Mouse (Mus musculus) heart, embryonic 12.5 days (tissue): ENCODE measurements around the gene Man1c1. TPM values are rescaled to one million over a fixed set of nuclear protein-coding genes. Genes with fewer than 3 reads are reported as not detected.

ENCODE experiments used
- ATAC-seq: fragments of 200-750 bp; cut with Nextera tagmentation; 2 replicates; pipeline ENCODE4 v1.8.0; 2017; ENCODE audit warnings: moderate TSS enrichment, moderate library complexity; ENCODE audit not compliant: insufficient number of reproducible peaks, low FRiP score
- H3K27ac ChIP-seq: fragments of 300-500 bp; sonication (generic); 2 replicates; pipeline ENCODE4 v1.5.1; 2016; ENCODE audit warnings: mild to moderate bottlenecking, moderate library complexity; ENCODE audit not compliant: poor library complexity, severe bottlenecking
- H3K27me3 ChIP-seq: fragments of 300-500 bp; sonication (generic); replicated peaks from 2 replicates; pipeline ENCODE4 v1.6.1; 2016; ENCODE audit warnings: mild to moderate bottlenecking, moderate library complexity
- H3K36me3 ChIP-seq: fragments of 300-500 bp; sonication (generic); 2 replicates; pipeline ENCODE4 v1.6.1; 2016; ENCODE audit warnings: mild to moderate bottlenecking, moderate library complexity
- H3K4me1 ChIP-seq: fragments of 300-500 bp; sonication (generic); replicated peaks from 2 replicates; pipeline ENCODE4 v1.6.1; 2016; ENCODE audit warnings: mild to moderate bottlenecking
- H3K4me2 ChIP-seq: fragments of 300-500 bp; sonication (generic); 2 replicates; pipeline ENCODE4 v1.6.1; 2016; ENCODE audit warnings: mild to moderate bottlenecking, moderate library complexity
- H3K4me3 ChIP-seq: fragments of 300-500 bp; sonication (generic); 2 replicates; pipeline ENCODE4 v1.5.1; 2016; ENCODE audit warnings: mild to moderate bottlenecking
- H3K9ac ChIP-seq: fragments of 300-500 bp; sonication (generic); 2 replicates; pipeline ENCODE4 v1.6.1; 2016; ENCODE audit warnings: mild to moderate bottlenecking, moderate library complexity
- H3K9me3 ChIP-seq: fragments of 300-500 bp; sonication (generic); replicated peaks from 2 replicates; pipeline ENCODE4 v1.6.1; 2016; ENCODE audit warnings: mild to moderate bottlenecking, moderate library complexity
- WGBS: fragments of 180-500 bp; shearing (Covaris S2); methylation state at CpG from one replicate; pipeline ENCODE4 v1.1.7; 2016; 5-methylcytosine and 5-hydroxymethylcytosine counted together
- polyA plus RNA-seq: library from polyadenylated mRNA; unstranded; fragments of >200 nt; fragmentation: Nextera tagmentation; extraction: Ambion mirVana; gene quantifications from 2 replicates; pipeline ENCODE4 v1.2.1, GENCODE M21; 2016

Man1c1 gene
- polyA plus RNA-seq, 1 experiment from 2014 or later, result 12.2 TPM

GRCm38 (mm10) chr4:134657473-134657872 is 46.6 kb downstream of the Man1c1 start:
- Histone ChIP-seq H3K27ac (no peak overlapping the region), H3K4me3 (no peak overlapping the region), H3K4me2 (no peak overlapping the region), H3K9ac (no peak overlapping the region), H3K27me3 (no peaks in the 10 kb centered on the region), H3K4me1 (peaks cover 71% of the 10 kb centered on the region), H3K36me3 (no peaks in the 10 kb centered on the region), H3K9me3 (no peaks in the 10 kb centered on the region)
- ATAC-seq, result no peak
- WGBS, result 70% methylated on average over 5 of the region's 5 CpGs

GRCm38 (mm10) chr4:134654391-134654790 is 49.7 kb downstream of the Man1c1 start:
- Histone ChIP-seq H3K9me3 (no peaks in the 10 kb centered on the region), H3K4me3 (no peak overlapping the region), H3K9ac (no peak overlapping the region), H3K27me3 (no peaks in the 10 kb centered on the region), H3K36me3 (no peaks in the 10 kb centered on the region), H3K27ac (no peak overlapping the region), H3K4me1 (peaks cover 46% of the 10 kb centered on the region), H3K4me2 (no peak overlapping the region)
- WGBS, result 74% methylated on average over 6 of the region's 6 CpGs
- no peak for ATAC-seq

GRCm38 (mm10) chr4:134652720-134653119 is 51.4 kb downstream of the Man1c1 start:
- H3K4me2 ChIP-seq, result no peak overlapping the region
- H3K4me3 ChIP-seq, result no peak overlapping the region
- H3K27me3 ChIP-seq, result no peaks in the 10 kb centered on the region
- no peak for ATAC-seq
- no peak overlapping the region for H3K9ac ChIP-seq
- WGBS, result 86% methylated on average over 4 of the region's 4 CpGs
- peaks cover 38% of the 10 kb centered on the region for H3K4me1 ChIP-seq
- H3K36me3 ChIP-seq, result no peaks in the 10 kb centered on the region
- H3K27ac ChIP-seq, result no peak overlapping the region
- no peaks in the 10 kb centered on the region for H3K9me3 ChIP-seq

- no peak overlapping the region for H3K4me3 ChIP-seq
- H3K9ac ChIP-seq, result no peak overlapping the region
- H3K27me3 ChIP-seq, result no peaks in the 10 kb centered on the region
- H3K4me2 ChIP-seq, result no peak overlapping the region
- 64% methylated on average over 2 of the region's 2 CpGs for WGBS
- peaks cover 32% of the 10 kb centered on the region for H3K4me1 ChIP-seq
- H3K9me3 ChIP-seq, result no peaks in the 10 kb centered on the region
- no peak overlapping the region for H3K27ac ChIP-seq
- no peak for ATAC-seq
- H3K36me3 ChIP-seq, result no peaks in the 10 kb centered on the region
Measured at GRCm38 (mm10) chr4:134652151-134652550, 51.9 kb downstream of the Man1c1 start.

GRCm38 (mm10) chr4:134651358-134651757 is 52.7 kb downstream of the Man1c1 start:
- Histone ChIP-seq H3K9ac (no peak overlapping the region), H3K9me3 (no peaks in the 10 kb centered on the region), H3K4me3 (no peak overlapping the region), H3K4me2 (no peak overlapping the region), H3K36me3 (no peaks in the 10 kb centered on the region), H3K27me3 (no peaks in the 10 kb centered on the region), H3K27ac (no peak overlapping the region), H3K4me1 (peaks cover 24% of the 10 kb centered on the region)
- 63% methylated on average over 7 of the region's 7 CpGs for WGBS
- ATAC-seq, result no peak

- WGBS, result 85% methylated on average over 21 of the region's 21 CpGs
- Histone ChIP-seq H3K27me3 (no peaks in the 10 kb centered on the region), H3K27ac (no peak overlapping the region), H3K36me3 (no peaks in the 10 kb centered on the region; the same call in 1 of the 2 replicates), H3K9ac (no peak overlapping the region), H3K4me1 (peaks cover 23% of the 10 kb centered on the region), H3K9me3 (no peaks in the 10 kb centered on the region), H3K4me3 (no peak overlapping the region), H3K4me2 (no peak overlapping the region)
- no peak for ATAC-seq
Measured at GRCm38 (mm10) chr4:134645042-134645948, 58.8 kb downstream of the Man1c1 start.

GRCm38 (mm10) chr4:134644410-134644809 is 59.7 kb downstream of the Man1c1 start:
- peaks cover 27% of the 10 kb centered on the region for H3K4me1 ChIP-seq
- H3K36me3 ChIP-seq, result peaks cover 3% of the 10 kb centered on the region; the same call in 1 of the 2 replicates
- H3K27ac ChIP-seq, result no peak overlapping the region
- H3K9me3 ChIP-seq, result no peaks in the 10 kb centered on the region
- H3K9ac ChIP-seq, result no peak overlapping the region
- H3K4me2 ChIP-seq, result no peak overlapping the region
- no peaks in the 10 kb centered on the region for H3K27me3 ChIP-seq
- ATAC-seq, result no peak
- H3K4me3 ChIP-seq, result no peak overlapping the region
- WGBS, result 86% methylated on average over 6 of the region's 6 CpGs

GRCm38 (mm10) chr4:134641711-134642516 is 62.2 kb downstream of the Man1c1 start:
- no peak overlapping the region for H3K9ac ChIP-seq
- no peak for ATAC-seq
- H3K4me2 ChIP-seq, result no peak overlapping the region
- peaks cover 10% of the 10 kb centered on the region; the same call in 1 of the 2 replicates for H3K36me3 ChIP-seq
- H3K4me1 ChIP-seq, result peaks cover 46% of the 10 kb centered on the region
- H3K4me3 ChIP-seq, result no peak overlapping the region
- H3K27ac ChIP-seq, result no peak overlapping the region
- WGBS, result 83% methylated on average over 30 of the region's 30 CpGs
- H3K27me3 ChIP-seq, result no peaks in the 10 kb centered on the region
- no peaks in the 10 kb centered on the region; the same call in 1 of the 2 replicates for H3K9me3 ChIP-seq

GRCm38 (mm10) chr4:134639325-134639724 is 64.8 kb downstream of the Man1c1 start:
- H3K27me3 ChIP-seq, result no peaks in the 10 kb centered on the region
- H3K36me3 ChIP-seq, result peaks cover 10% of the 10 kb centered on the region; the same call in 1 of the 2 replicates
- H3K9me3 ChIP-seq, result no peaks in the 10 kb centered on the region; the same call in 1 of the 2 replicates
- 48% methylated on average over 7 of the region's 7 CpGs for WGBS
- H3K4me2 ChIP-seq, result no peak overlapping the region
- H3K4me1 ChIP-seq, result peaks cover 66% of the 10 kb centered on the region
- ATAC-seq, result no peak
- 0 out of 2 replicates have a peak overlapping the region, but pooled peaks have one; percentile 14 for H3K27ac ChIP-seq
- no peak overlapping the region for H3K9ac ChIP-seq
- no peak overlapping the region for H3K4me3 ChIP-seq

- no peaks in the 10 kb centered on the region for H3K27me3 ChIP-seq
- H3K9ac ChIP-seq, result no peak overlapping the region
- ATAC-seq, result no peak
- 24% methylated on average over 5 of the region's 5 CpGs for WGBS
- H3K4me1 ChIP-seq, result peaks cover 78% of the 10 kb centered on the region
- H3K36me3 ChIP-seq, result peaks cover 10% of the 10 kb centered on the region; the same call in 1 of the 2 replicates
- no peak overlapping the region for H3K4me2 ChIP-seq
- H3K9me3 ChIP-seq, result no peaks in the 10 kb centered on the region; the same call in 1 of the 2 replicates
- H3K27ac ChIP-seq, result 0 out of 2 replicates have a peak overlapping the region, but pooled peaks have one; percentile 11
- no peak overlapping the region for H3K4me3 ChIP-seq
Measured at GRCm38 (mm10) chr4:134638111-134638550, 66.0 kb downstream of the Man1c1 start.

- Histone ChIP-seq H3K4me3 (no peak overlapping the region), H3K36me3 (peaks cover 10% of the 10 kb centered on the region; the same call in 1 of the 2 replicates), H3K4me1 (peaks cover 85% of the 10 kb centered on the region), H3K9me3 (no peaks in the 10 kb centered on the region; the same call in 1 of the 2 replicates), H3K4me2 (no peak overlapping the region), H3K27me3 (no peaks in the 10 kb centered on the region), H3K9ac (0 out of 2 replicates have a peak overlapping the region, but pooled peaks have one; percentile 2), H3K27ac (no peak overlapping the region)
- WGBS, result 46% methylated on average over 8 of the region's 8 CpGs
- no peak for ATAC-seq
Measured at GRCm38 (mm10) chr4:134636406-134636805, 67.7 kb downstream of the Man1c1 start.
